Mouse (Mus musculus): ENCODE measurements at regions not wholly inside any gene's neighbourhood (a gene's known extent, or its start where the extent isn't known, plus 50 kb on each side); places are given as distances from the start of the nearest gene placed in this dataset.
"Not testable (repeated sequence)": the region's sequence is repeated elsewhere in the genome, so short reads cannot be mapped to it uniquely, and the experiment has no call there.

- no peak overlapping the region for H3K4me2 ChIP-seq (ENCODE audit: low read depth, severe bottlenecking)
- H3K4me1 ChIP-seq (ENCODE audit: control insufficient read depth, insufficient read depth, low read length), result peaks cover 2% of the 10 kb centered on the region; the same call in 1 of the 2 replicates
- ATAC-seq (ENCODE audit: insufficient number of reproducible peaks, low FRiP score, low TSS enrichment, low read depth) (no peak), DNase-seq (ENCODE audit: low spot score) (no peak)
- H3K9me3 ChIP-seq (ENCODE audit: control insufficient read depth, low read length), result no peaks in the 10 kb centered on the region
- no peak overlapping the region for H3K9ac ChIP-seq (ENCODE audit: low read length)
- H3K27me3 ChIP-seq (ENCODE audit: control insufficient read depth, insufficient read depth, low read length), result no peaks in the 10 kb centered on the region
- no peak overlapping the region for H3K4me3 ChIP-seq (ENCODE audit: low read depth, low read length)
- 76% methylated on average over 12 of the region's 12 CpGs for WGBS
- H3K27ac ChIP-seq (replicated peaks; ENCODE audit: low read depth, low read length), result no peak overlapping the region
- H3K36me3 ChIP-seq (ENCODE audit: control insufficient read depth, insufficient read depth, low read length), result no peaks in the 10 kb centered on the region
These were observed 61.0 kb upstream of the Zfp366 start for GRCm38 (mm10) chr13:99123476-99124140.

GRCm38 (mm10) chr13:99122539-99122938, 62.1 kb upstream of the Zfp366 start:
- H3K9ac ChIP-seq (ENCODE audit: low read length); H3K4me3 ChIP-seq (ENCODE audit: low read depth, low read length); DNase-seq (ENCODE audit: low spot score); ATAC-seq (ENCODE audit: insufficient number of reproducible peaks, low FRiP score, low TSS enrichment, low read depth); H3K27ac ChIP-seq (replicated peaks; ENCODE audit: low read depth, low read length); H3K4me1 ChIP-seq (ENCODE audit: control insufficient read depth, insufficient read depth, low read length); H3K9me3 ChIP-seq (ENCODE audit: control insufficient read depth, low read length); H3K4me2 ChIP-seq (ENCODE audit: low read depth, severe bottlenecking); H3K27me3 ChIP-seq (ENCODE audit: control insufficient read depth, insufficient read depth, low read length); H3K36me3 ChIP-seq (ENCODE audit: control insufficient read depth, insufficient read depth, low read length): not testable (repeated sequence)
- 85% methylated on average over 4 of the region's 4 CpGs for WGBS

GRCm38 (mm10) chr13:99121096-99121495, 63.5 kb upstream of the Zfp366 start:
- Histone ChIP-seq H3K27me3 (ENCODE audit: control insufficient read depth, insufficient read depth, low read length) (no peaks in the 10 kb centered on the region), H3K9me3 (ENCODE audit: control insufficient read depth, low read length) (no peaks in the 10 kb centered on the region), H3K27ac (replicated peaks; ENCODE audit: low read depth, low read length) (no peak overlapping the region), H3K4me2 (ENCODE audit: low read depth, severe bottlenecking) (no peak overlapping the region), H3K4me3 (ENCODE audit: low read depth, low read length) (no peak overlapping the region), H3K36me3 (ENCODE audit: control insufficient read depth, insufficient read depth, low read length) (no peaks in the 10 kb centered on the region), H3K4me1 (ENCODE audit: control insufficient read depth, insufficient read depth, low read length) (peaks cover 2% of the 10 kb centered on the region; the same call in 1 of the 2 replicates), H3K9ac (ENCODE audit: low read length) (no peak overlapping the region)
- DNase-seq (ENCODE audit: low spot score), result no peak
- WGBS, result 96% methylated on average over 4 of the region's 4 CpGs
- no peak for ATAC-seq (ENCODE audit: insufficient number of reproducible peaks, low FRiP score, low TSS enrichment, low read depth)

- Histone ChIP-seq H3K27me3 (ENCODE audit: control insufficient read depth, insufficient read depth, low read length) (no peaks in the 10 kb centered on the region), H3K4me3 (ENCODE audit: low read depth, low read length) (no peak overlapping the region), H3K9ac (ENCODE audit: low read length) (no peak overlapping the region), H3K4me2 (ENCODE audit: low read depth, severe bottlenecking) (no peak overlapping the region), H3K4me1 (ENCODE audit: control insufficient read depth, insufficient read depth, low read length) (peaks cover 2% of the 10 kb centered on the region; the same call in 1 of the 2 replicates), H3K36me3 (ENCODE audit: control insufficient read depth, insufficient read depth, low read length) (no peaks in the 10 kb centered on the region), H3K27ac (replicated peaks; ENCODE audit: low read depth, low read length) (no peak overlapping the region), H3K9me3 (ENCODE audit: control insufficient read depth, low read length) (no peaks in the 10 kb centered on the region)
- DNase-seq (ENCODE audit: low spot score) (no peak), ATAC-seq (ENCODE audit: insufficient number of reproducible peaks, low FRiP score, low TSS enrichment, low read depth) (no peak)
- WGBS, result 90% methylated on average over 3 of the region's 3 CpGs
These were observed 64.7 kb upstream of the Zfp366 start for GRCm38 (mm10) chr13:99119941-99120340.

GRCm38 (mm10) chr13:99118901-99119300, 65.7 kb upstream of the Zfp366 start:
- H3K27ac ChIP-seq (replicated peaks; ENCODE audit: low read depth, low read length), result no peak overlapping the region
- no peak for DNase-seq (ENCODE audit: low spot score)
- WGBS, result 51% methylated on average over 7 of the region's 7 CpGs
- H3K4me1 ChIP-seq (ENCODE audit: control insufficient read depth, insufficient read depth, low read length), result no peaks in the 10 kb centered on the region
- H3K27me3 ChIP-seq (ENCODE audit: control insufficient read depth, insufficient read depth, low read length), result no peaks in the 10 kb centered on the region
- H3K9me3 ChIP-seq (ENCODE audit: control insufficient read depth, low read length), result no peaks in the 10 kb centered on the region
- H3K4me2 ChIP-seq (ENCODE audit: low read depth, severe bottlenecking), result no peak overlapping the region
- H3K9ac ChIP-seq (ENCODE audit: low read length), result no peak overlapping the region
- no peak overlapping the region for H3K4me3 ChIP-seq (ENCODE audit: low read depth, low read length)
- no peak for ATAC-seq (ENCODE audit: insufficient number of reproducible peaks, low FRiP score, low TSS enrichment, low read depth)
- no peaks in the 10 kb centered on the region for H3K36me3 ChIP-seq (ENCODE audit: control insufficient read depth, insufficient read depth, low read length)

GRCm38 (mm10) chr13:99115541-99115940, 69.1 kb upstream of the Zfp366 start:
- DNase-seq (ENCODE audit: low spot score) (no peak), ATAC-seq (ENCODE audit: insufficient number of reproducible peaks, low FRiP score, low TSS enrichment, low read depth) (no peak)
- no peak overlapping the region for H3K4me3 ChIP-seq (ENCODE audit: low read depth, low read length)
- no peaks in the 10 kb centered on the region for H3K27me3 ChIP-seq (ENCODE audit: control insufficient read depth, insufficient read depth, low read length)
- H3K27ac ChIP-seq (replicated peaks; ENCODE audit: low read depth, low read length), result no peak overlapping the region
- H3K36me3 ChIP-seq (ENCODE audit: control insufficient read depth, insufficient read depth, low read length), result no peaks in the 10 kb centered on the region
- no peak overlapping the region for H3K9ac ChIP-seq (ENCODE audit: low read length)
- no peak overlapping the region for H3K4me2 ChIP-seq (ENCODE audit: low read depth, severe bottlenecking)
- no peaks in the 10 kb centered on the region for H3K4me1 ChIP-seq (ENCODE audit: control insufficient read depth, insufficient read depth, low read length)
- WGBS, result 85% methylated on average over 7 of the region's 7 CpGs
- H3K9me3 ChIP-seq (ENCODE audit: control insufficient read depth, low read length), result no peaks in the 10 kb centered on the region

GRCm38 (mm10) chr13:99114565-99114964, 70.1 kb upstream of the Zfp366 start:
- Histone ChIP-seq H3K4me3 (ENCODE audit: low read depth, low read length) (no peak overlapping the region), H3K9ac (ENCODE audit: low read length) (no peak overlapping the region), H3K36me3 (ENCODE audit: control insufficient read depth, insufficient read depth, low read length) (no peaks in the 10 kb centered on the region), H3K9me3 (ENCODE audit: control insufficient read depth, low read length) (no peaks in the 10 kb centered on the region), H3K27me3 (ENCODE audit: control insufficient read depth, insufficient read depth, low read length) (no peaks in the 10 kb centered on the region), H3K27ac (replicated peaks; ENCODE audit: low read depth, low read length) (no peak overlapping the region), H3K4me1 (ENCODE audit: control insufficient read depth, insufficient read depth, low read length) (no peaks in the 10 kb centered on the region), H3K4me2 (ENCODE audit: low read depth, severe bottlenecking) (no peak overlapping the region)
- DNase-seq (ENCODE audit: low spot score) (no peak), ATAC-seq (ENCODE audit: insufficient number of reproducible peaks, low FRiP score, low TSS enrichment, low read depth) (no peak)
- 77% methylated on average over 3 of the region's 3 CpGs for WGBS

- no peak for DNase-seq (ENCODE audit: low spot score)
- WGBS, result 82% methylated on average over 1 of the region's 1 CpGs
- no peak overlapping the region for H3K4me2 ChIP-seq (ENCODE audit: low read depth, severe bottlenecking)
These were observed 72.8 kb upstream of the Zfp366 start for GRCm38 (mm10) chr13:99111736-99112386.

More at GRCm38 (mm10) chr13:99111736-99112386, 72.8 kb upstream of the Zfp366 start:
- Histone ChIP-seq H3K9me3 (ENCODE audit: control insufficient read depth, low read length) (no peaks in the 10 kb centered on the region), H3K27ac (replicated peaks; ENCODE audit: low read depth, low read length) (no peak overlapping the region), H3K4me1 (ENCODE audit: control insufficient read depth, insufficient read depth, low read length) (no peaks in the 10 kb centered on the region), H3K36me3 (ENCODE audit: control insufficient read depth, insufficient read depth, low read length) (no peaks in the 10 kb centered on the region), H3K27me3 (ENCODE audit: control insufficient read depth, insufficient read depth, low read length) (no peaks in the 10 kb centered on the region), H3K9ac (ENCODE audit: low read length) (no peak overlapping the region), H3K4me3 (ENCODE audit: low read depth, low read length) (no peak overlapping the region)
- ATAC-seq (ENCODE audit: insufficient number of reproducible peaks, low FRiP score, low TSS enrichment, low read depth), result no peak
